Mouse (Mus musculus): ENCODE measurements around the gene Slc12a9. TPM values are rescaled to one million over a fixed set of nuclear protein-coding genes. Genes with fewer than 3 reads are reported as not detected.
A peak's percentile ranks its signal among the peaks of the same experiment; 100 is the strongest.

Gene Slc12a9
- polyA plus RNA-seq, 1 experiment from 2014 or later = 27.3 TPM

DNA sequence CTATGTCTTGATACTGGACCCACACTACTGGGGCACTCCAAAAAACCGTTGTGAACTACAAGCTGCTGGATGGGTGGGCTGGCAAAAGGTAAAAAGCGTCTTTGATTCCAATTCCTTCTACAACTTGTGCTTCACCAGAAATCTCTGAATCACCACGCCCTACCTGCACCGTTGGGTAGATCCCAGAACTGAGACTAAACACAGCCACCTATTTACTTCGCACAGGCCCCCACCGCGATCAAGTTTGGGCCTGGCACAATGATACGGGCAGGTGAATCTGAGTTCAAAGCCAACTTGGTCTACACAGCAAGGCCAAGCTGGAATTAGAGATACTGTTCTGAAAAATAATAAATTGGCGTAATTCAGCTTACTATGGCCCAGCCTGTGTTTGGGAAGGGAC, 38.1 kb downstream of the Slc12a9 start:
- Histone ChIP-seq H3K4me3 (ENCODE audit: low read depth, low read length) (peak overlapping the region; percentile 55; the same call in 1 of the 2 replicates), H3K4me2 (ENCODE audit: low read length) (peak overlapping the region; percentile 95), H3K27ac (ENCODE audit: low read length) (no peak overlapping the region), H3K27me3 (ENCODE audit: control insufficient read depth, insufficient read depth, low read depth, low read length) (no peaks in the 10 kb centered on the region), H3K36me3 (ENCODE audit: control insufficient read depth, insufficient read depth, low read length) (peaks cover 32% of the 10 kb centered on the region), H3K9me3 (replicated peaks; ENCODE audit: control insufficient read depth, low read length, poor library complexity, severe bottlenecking) (no peaks in the 10 kb centered on the region), H3K9ac (ENCODE audit: low read depth, low read length) (peak overlapping the region; percentile 81), H3K4me1 (ENCODE audit: control insufficient read depth, insufficient read depth, low read length) (peaks cover 16% of the 10 kb centered on the region)
- WGBS = 83% methylated on average over 9 of the region's 9 CpGs
- ATAC-seq = no peak

- peaks cover 16% of the 10 kb centered on the region for H3K4me1 ChIP-seq (ENCODE audit: control insufficient read depth, insufficient read depth, low read length)
- H3K9ac ChIP-seq (ENCODE audit: low read depth, low read length) = peak overlapping the region; percentile 81
- no peaks in the 10 kb centered on the region for H3K9me3 ChIP-seq (replicated peaks; ENCODE audit: control insufficient read depth, low read length, poor library complexity, severe bottlenecking)
- H3K4me2 ChIP-seq (ENCODE audit: low read length) = peak overlapping the region; percentile 95
- peak; percentile 59 for ATAC-seq
- H3K27me3 ChIP-seq (ENCODE audit: control insufficient read depth, insufficient read depth, low read depth, low read length) = 0 out of 2 replicates have a peak, but pooled peaks cover 4% of the 10 kb centered on the region
- peaks cover 27% of the 10 kb centered on the region for H3K36me3 ChIP-seq (ENCODE audit: control insufficient read depth, insufficient read depth, low read length)
- WGBS = 8% methylated on average over 18 of the region's 18 CpGs
- peak overlapping the region; percentile 85 for H3K27ac ChIP-seq (ENCODE audit: low read length)
- peak overlapping the region; percentile 55 for H3K4me3 ChIP-seq (ENCODE audit: low read depth, low read length)
Measured at GRCm38 (mm10) chr5:137294744-137295093, 38.7 kb downstream of the Slc12a9 start.

GRCm38 (mm10) chr5:137293839-137294743, 39.3 kb downstream of the Slc12a9 start, which contains the start of gene Ufsp1:
Gene Ufsp1, plus strand, starts transcription at chr5:137294629.
- Histone ChIP-seq H3K4me1 (ENCODE audit: control insufficient read depth, insufficient read depth, low read length) (peaks cover 16% of the 10 kb centered on the region), H3K9ac (ENCODE audit: low read depth, low read length) (peak within 1 kb of the TSS; percentile 81), H3K36me3 (ENCODE audit: control insufficient read depth, insufficient read depth, low read length) (peaks cover 25% of the 10 kb centered on the region), H3K9me3 (replicated peaks; ENCODE audit: control insufficient read depth, low read length, poor library complexity, severe bottlenecking) (no peaks in the 10 kb centered on the region), H3K27ac (ENCODE audit: low read length) (peak within 1 kb of the TSS; percentile 86), H3K4me3 (ENCODE audit: low read depth, low read length) (peak within 1 kb of the TSS; percentile 55), H3K27me3 (ENCODE audit: control insufficient read depth, insufficient read depth, low read depth, low read length) (0 out of 2 replicates have a peak, but pooled peaks cover 4% of the 10 kb centered on the region), H3K4me2 (ENCODE audit: low read length) (peak within 1 kb of the TSS; percentile 95)
- ATAC-seq = peak; percentile 97
- WGBS = under 1% methylated on average over 52 of the region's 52 CpGs

DNA sequence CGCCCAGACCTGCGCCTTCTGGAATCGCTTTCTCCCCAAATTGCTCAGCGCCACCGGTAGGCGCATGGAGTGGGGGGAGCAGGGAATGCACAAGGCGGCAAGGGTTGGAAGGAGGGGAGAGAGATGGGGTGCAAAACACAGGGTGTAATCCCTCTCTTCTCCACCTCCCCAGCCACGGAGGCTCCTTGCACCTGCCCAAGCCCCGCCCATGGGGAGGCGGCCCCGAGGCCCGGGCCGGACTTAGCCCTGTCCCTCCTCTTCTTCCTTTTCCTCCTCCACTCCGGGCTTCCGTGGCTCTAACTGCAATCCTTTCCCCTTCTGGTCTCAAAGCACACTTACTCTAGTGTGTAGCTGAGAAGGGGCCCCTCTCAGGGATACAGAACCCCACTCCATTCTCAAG, 40.1 kb downstream of the Slc12a9 start:
- H3K9ac ChIP-seq (ENCODE audit: low read depth, low read length) = peak overlapping the region; percentile 81
- 0% methylated on average over 14 of the region's 15 CpGs for WGBS

DNA sequence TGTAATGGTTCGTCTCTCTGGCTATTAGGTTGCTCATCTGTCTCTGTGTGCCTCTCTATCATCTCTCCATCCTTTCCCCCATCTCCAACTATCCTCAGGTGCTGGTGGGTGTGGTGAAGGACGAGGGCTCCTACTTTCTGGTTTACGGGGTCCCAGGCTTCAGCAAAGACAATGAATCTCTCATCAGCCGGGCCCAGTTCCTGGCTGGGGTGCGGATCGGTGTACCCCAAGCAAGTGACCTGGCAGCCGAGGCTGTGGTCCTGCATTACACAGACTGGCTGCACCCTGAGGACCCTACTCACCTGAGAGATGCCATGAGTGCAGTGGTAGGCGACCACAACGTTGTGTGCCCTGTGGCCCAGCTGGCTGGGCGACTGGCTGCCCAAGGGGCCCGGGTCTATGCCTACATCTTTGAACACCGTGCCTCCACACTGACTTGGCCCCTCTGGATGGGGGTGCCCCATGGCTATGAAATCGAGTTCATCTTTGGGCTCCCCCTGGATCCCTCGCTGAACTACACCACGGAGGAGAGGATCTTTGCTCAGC, 41.9 kb downstream of the Slc12a9 start:
- no peak for ATAC-seq
- H3K4me2 ChIP-seq (ENCODE audit: low read length) = no peak overlapping the region
- no peak overlapping the region for H3K4me3 ChIP-seq (ENCODE audit: low read depth, low read length)
- H3K27me3 ChIP-seq (ENCODE audit: control insufficient read depth, insufficient read depth, low read depth, low read length) = 0 out of 2 replicates have a peak, but pooled peaks cover 4% of the 10 kb centered on the region
- H3K27ac ChIP-seq (ENCODE audit: low read length) = no peak overlapping the region
- H3K4me1 ChIP-seq (ENCODE audit: control insufficient read depth, insufficient read depth, low read length) = peaks cover 27% of the 10 kb centered on the region
- H3K9me3 ChIP-seq (replicated peaks; ENCODE audit: control insufficient read depth, low read length, poor library complexity, severe bottlenecking) = no peaks in the 10 kb centered on the region
- no peak overlapping the region for H3K9ac ChIP-seq (ENCODE audit: low read depth, low read length)
- peaks cover 5% of the 10 kb centered on the region for H3K36me3 ChIP-seq (ENCODE audit: control insufficient read depth, insufficient read depth, low read length)
- 78% methylated on average over 15 of the region's 15 CpGs for WGBS

More for the DNA sequence above, 40.1 kb downstream of the Slc12a9 start:
- 0 out of 2 replicates have a peak, but pooled peaks cover 4% of the 10 kb centered on the region for H3K27me3 ChIP-seq (ENCODE audit: control insufficient read depth, insufficient read depth, low read depth, low read length)
- H3K9me3 ChIP-seq (replicated peaks; ENCODE audit: control insufficient read depth, low read length, poor library complexity, severe bottlenecking) = no peaks in the 10 kb centered on the region
- ATAC-seq = no peak
- peaks cover 22% of the 10 kb centered on the region for H3K36me3 ChIP-seq (ENCODE audit: control insufficient read depth, insufficient read depth, low read length)
- peak overlapping the region; percentile 55 for H3K4me3 ChIP-seq (ENCODE audit: low read depth, low read length)
- H3K4me1 ChIP-seq (ENCODE audit: control insufficient read depth, insufficient read depth, low read length) = peaks cover 18% of the 10 kb centered on the region
- peak overlapping the region; percentile 86 for H3K27ac ChIP-seq (ENCODE audit: low read length)
- peak overlapping the region; percentile 95 for H3K4me2 ChIP-seq (ENCODE audit: low read length)

DNA sequence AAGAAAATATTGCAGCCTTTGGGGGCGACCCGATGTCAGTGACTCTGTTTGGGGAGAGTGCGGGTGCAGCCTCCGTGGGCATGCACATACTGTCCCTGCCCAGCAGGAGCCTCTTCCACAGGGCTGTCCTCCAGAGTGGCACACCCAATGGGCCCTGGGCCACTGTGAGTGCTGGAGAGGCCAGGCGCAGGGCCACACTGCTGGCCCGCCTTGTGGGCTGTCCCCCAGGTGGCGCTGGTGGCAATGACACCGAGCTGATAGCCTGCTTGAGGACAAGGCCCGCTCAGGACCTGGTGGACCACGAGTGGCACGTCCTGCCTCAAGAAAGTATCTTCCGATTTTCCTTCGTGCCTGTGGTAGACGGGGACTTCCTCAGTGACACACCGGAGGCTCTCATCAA, 42.7 kb downstream of the Slc12a9 start:
- ATAC-seq = no peak
- Histone ChIP-seq H3K4me1 (ENCODE audit: control insufficient read depth, insufficient read depth, low read length) (peaks cover 32% of the 10 kb centered on the region), H3K9me3 (replicated peaks; ENCODE audit: control insufficient read depth, low read length, poor library complexity, severe bottlenecking) (no peaks in the 10 kb centered on the region), H3K4me3 (ENCODE audit: low read depth, low read length) (no peak overlapping the region), H3K4me2 (ENCODE audit: low read length) (peak overlapping the region; percentile 35), H3K36me3 (ENCODE audit: control insufficient read depth, insufficient read depth, low read length) (peaks cover 3% of the 10 kb centered on the region; the same call in 1 of the 2 replicates), H3K27me3 (ENCODE audit: control insufficient read depth, insufficient read depth, low read depth, low read length) (0 out of 2 replicates have a peak, but pooled peaks cover 4% of the 10 kb centered on the region), H3K9ac (ENCODE audit: low read depth, low read length) (no peak overlapping the region), H3K27ac (ENCODE audit: low read length) (no peak overlapping the region)
- WGBS = 28% methylated on average over 15 of the region's 15 CpGs

- Histone ChIP-seq H3K9me3 (replicated peaks; ENCODE audit: control insufficient read depth, low read length, poor library complexity, severe bottlenecking) (no peaks in the 10 kb centered on the region), H3K9ac (ENCODE audit: low read depth, low read length) (peak overlapping the region; percentile 70), H3K36me3 (ENCODE audit: control insufficient read depth, insufficient read depth, low read length) (no peaks in the 10 kb centered on the region), H3K4me1 (ENCODE audit: control insufficient read depth, insufficient read depth, low read length) (peaks cover 28% of the 10 kb centered on the region), H3K4me2 (ENCODE audit: low read length) (peak overlapping the region; percentile 94), H3K27ac (ENCODE audit: low read length) (no peak overlapping the region), H3K27me3 (ENCODE audit: control insufficient read depth, insufficient read depth, low read depth, low read length) (0 out of 2 replicates have a peak, but pooled peaks cover 4% of the 10 kb centered on the region), H3K4me3 (ENCODE audit: low read depth, low read length) (peak overlapping the region; percentile 64)
- no peak for ATAC-seq
- WGBS = 56% methylated on average over 13 of the region's 13 CpGs
Measured at GRCm38 (mm10) chr5:137289591-137290365, 43.6 kb downstream of the Slc12a9 start.

GRCm38 (mm10) chr5:137288999-137289470, 44.4 kb downstream of the Slc12a9 start:
- peak overlapping the region; percentile 70 for H3K9ac ChIP-seq (ENCODE audit: low read depth, low read length)
- peaks cover 26% of the 10 kb centered on the region for H3K4me1 ChIP-seq (ENCODE audit: control insufficient read depth, insufficient read depth, low read length)
- peak overlapping the region; percentile 64 for H3K4me3 ChIP-seq (ENCODE audit: low read depth, low read length)
- no peaks in the 10 kb centered on the region for H3K9me3 ChIP-seq (replicated peaks; ENCODE audit: control insufficient read depth, low read length, poor library complexity, severe bottlenecking)
- H3K27me3 ChIP-seq (ENCODE audit: control insufficient read depth, insufficient read depth, low read depth, low read length) = 0 out of 2 replicates have a peak, but pooled peaks cover 4% of the 10 kb centered on the region
- peak overlapping the region; percentile 94 for H3K4me2 ChIP-seq (ENCODE audit: low read length)
- no peak overlapping the region; the same call in 1 of the 2 replicates for H3K27ac ChIP-seq (ENCODE audit: low read length)
- no peaks in the 10 kb centered on the region for H3K36me3 ChIP-seq (ENCODE audit: control insufficient read depth, insufficient read depth, low read length)
- WGBS = 2% methylated on average over 25 of the region's 25 CpGs
- ATAC-seq = no peak

Measured in midbrain, embryonic 16.5 days (tissue).